Mouse (Mus musculus): ENCODE results near the gene C5ar2.
A peak's percentile ranks its signal among the peaks of the same experiment; 100 is the strongest.
"Not testable (repeated sequence)": the region's sequence is repeated elsewhere in the genome, so short reads cannot be mapped to it uniquely, and the experiment has no call there.

The C5ar2 gene

GRCm38 (mm10) chr7:16244067-16244466 is at the start of gene C5ar2:
Gene C5ar2 (minus strand): TSS chr7:16244154.
- no peak for DNase-seq

- DNase-seq: no peak
Observed at GRCm38 (mm10) chr7:16287791-16288190, 43.8 kb upstream of the C5ar2 start.

- DNase-seq: no peak
Observed at GRCm38 (mm10) chr7:16287016-16287415, 43.1 kb upstream of the C5ar2 start.

- peak; percentile 98 for DNase-seq
Observed at GRCm38 (mm10) chr7:16286026-16286961, 42.3 kb upstream of the C5ar2 start, which contains the start of gene Ccdc9. Gene Ccdc9 (minus strand): TSS chr7:16286795.

- peak; percentile 59 for DNase-seq
Observed at GRCm38 (mm10) chr7:16285450-16286025, 41.6 kb upstream of the C5ar2 start.

- DNase-seq: no peak
Observed at GRCm38 (mm10) chr7:16284904-16285303, 41.0 kb upstream of the C5ar2 start.

GRCm38 (mm10) chr7:16284001-16284400 is 40.0 kb upstream of the C5ar2 start:
- DNase-seq: no peak

- no peak for DNase-seq
Observed at GRCm38 (mm10) chr7:16282334-16282733, 38.4 kb upstream of the C5ar2 start.

- DNase-seq: no peak
Observed at GRCm38 (mm10) chr7:16280721-16281120, 36.8 kb upstream of the C5ar2 start.

GRCm38 (mm10) chr7:16274922-16275890 is 31.3 kb upstream of the C5ar2 start:
- no peak for DNase-seq

- DNase-seq: peak; percentile 72
Observed at GRCm38 (mm10) chr7:16273766-16274140, 29.8 kb upstream of the C5ar2 start.

GRCm38 (mm10) chr7:16273081-16273765 is 29.3 kb upstream of the C5ar2 start, which contains the start of gene Inafm1:
Gene Inafm1 (minus strand): TSS chr7:16273617.
- peak; percentile 87 for DNase-seq

GRCm38 (mm10) chr7:16272681-16273080 is 28.7 kb upstream of the C5ar2 start:
- peak; percentile 78 for DNase-seq

- DNase-seq: no peak
Observed at GRCm38 (mm10) chr7:16271139-16271538, 27.2 kb upstream of the C5ar2 start.

GRCm38 (mm10) chr7:16266593-16266992 is 22.6 kb upstream of the C5ar2 start:
- DNase-seq: not testable (repeated sequence)

GRCm38 (mm10) chr7:16265856-16266255 is 21.9 kb upstream of the C5ar2 start:
- DNase-seq: no peak

- no peak for DNase-seq
Observed at GRCm38 (mm10) chr7:16263843-16264242, 19.9 kb upstream of the C5ar2 start.

GRCm38 (mm10) chr7:16263015-16263787 is 19.2 kb upstream of the C5ar2 start:
- DNase-seq: peak; percentile 73

- no peak for DNase-seq
Observed at GRCm38 (mm10) chr7:16261097-16261496, 17.1 kb upstream of the C5ar2 start.

GRCm38 (mm10) chr7:16259110-16259590 is 15.2 kb upstream of the C5ar2 start, which contains the start of gene C5ar1:
Gene C5ar1 (minus strand): TSS chr7:16259540.
- no peak for DNase-seq

- no peak for DNase-seq
Observed at GRCm38 (mm10) chr7:16257830-16258229, 13.9 kb upstream of the C5ar2 start.
